Mouse (Mus musculus) liver, embryonic 13.5 days (tissue): ENCODE measurements at regions not wholly inside any gene's neighbourhood (a gene's known extent, or its start where the extent isn't known, plus 50 kb on each side); places are given as distances from the start of the nearest gene placed in this dataset.

Experiments used
- ATAC-seq: fragments of 200-750 bp; cut with Nextera tagmentation; 2 replicates; pipeline ENCODE4 v1.8.0; 2017; ENCODE audit warnings: low read depth, mild to moderate bottlenecking, moderate number of reproducible peaks, moderate library complexity
- DNase-seq: peaks from one replicate; pipeline ENCODE4 v3.0.0; 2022
- H3K27ac ChIP-seq: fragments of 300-500 bp; sonication (generic); 2 replicates; pipeline ENCODE4 v1.5.1; 2015; ENCODE audit warnings: moderate library complexity, mild to moderate bottlenecking, inconsistent platforms
- H3K27me3 ChIP-seq: fragments of 300-500 bp; sonication (generic); 2 replicates; pipeline ENCODE4 v1.6.1; 2015; ENCODE audit warnings: mild to moderate bottlenecking, inconsistent platforms
- H3K36me3 ChIP-seq: fragments of 300-500 bp; sonication (generic); 2 replicates; pipeline ENCODE4 v1.6.1; 2015; ENCODE audit warnings: mild to moderate bottlenecking, inconsistent platforms
- H3K4me1 ChIP-seq: fragments of 300-500 bp; sonication (generic); replicated peaks from 2 replicates; pipeline ENCODE4 v1.6.1; 2015; ENCODE audit warnings: inconsistent platforms
- H3K4me2 ChIP-seq: fragments of 300-500 bp; sonication (generic); 2 replicates; pipeline ENCODE4 v1.6.1; 2015; ENCODE audit warnings: inconsistent platforms, mild to moderate bottlenecking, moderate library complexity
- H3K4me3 ChIP-seq: fragments of 300-500 bp; sonication (generic); replicated peaks from 2 replicates; pipeline ENCODE4 v1.5.1; 2015; ENCODE audit warnings: mild to moderate bottlenecking, inconsistent platforms
- H3K9ac ChIP-seq: fragments of 300-500 bp; sonication (generic); 2 replicates; pipeline ENCODE4 v1.6.1; 2015; ENCODE audit warnings: mild to moderate bottlenecking, inconsistent platforms
- H3K9me3 ChIP-seq: fragments of 300-500 bp; sonication (generic); replicated peaks from 2 replicates; pipeline ENCODE4 v1.6.1; 2016; ENCODE audit warnings: inconsistent platforms
- WGBS: fragments of 180-500 bp; shearing (Covaris S2); methylation state at CpG from one replicate; pipeline ENCODE4 v1.1.7; 2015; ENCODE audit not compliant: insufficient replicate concordance; 5-methylcytosine and 5-hydroxymethylcytosine counted together

DNA sequence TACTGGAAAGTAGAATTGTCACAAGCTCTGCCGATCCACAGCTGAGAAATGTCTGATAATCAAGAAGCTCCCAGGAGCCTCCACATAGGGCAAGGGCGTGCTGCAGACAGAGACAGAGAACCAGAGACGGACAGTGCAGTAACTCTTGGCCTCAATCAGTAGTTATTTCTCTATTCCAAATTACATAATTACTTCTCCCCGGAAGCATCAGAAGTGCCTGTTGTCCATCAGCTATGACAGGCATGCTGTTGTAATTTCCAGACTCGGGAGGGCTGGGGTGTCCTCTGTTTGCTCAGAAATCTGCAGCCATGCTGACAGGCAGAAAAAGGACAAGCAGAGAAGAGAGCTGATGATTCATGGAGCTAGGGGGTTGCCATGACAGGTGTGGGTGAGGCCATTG is 56.9 kb upstream of the Ppp1r26 start:
- H3K9ac ChIP-seq: no peak overlapping the region
- 61% methylated on average over 5 of the region's 5 CpGs for WGBS
- no peak overlapping the region for H3K4me2 ChIP-seq
- ATAC-seq (no peak), DNase-seq (no peak)
- no peaks in the 10 kb centered on the region for H3K9me3 ChIP-seq
- H3K27ac ChIP-seq: no peak overlapping the region
- no peak overlapping the region for H3K4me3 ChIP-seq
- no peaks in the 10 kb centered on the region for H3K36me3 ChIP-seq
- no peaks in the 10 kb centered on the region for H3K27me3 ChIP-seq
- no peaks in the 10 kb centered on the region for H3K4me1 ChIP-seq

DNA sequence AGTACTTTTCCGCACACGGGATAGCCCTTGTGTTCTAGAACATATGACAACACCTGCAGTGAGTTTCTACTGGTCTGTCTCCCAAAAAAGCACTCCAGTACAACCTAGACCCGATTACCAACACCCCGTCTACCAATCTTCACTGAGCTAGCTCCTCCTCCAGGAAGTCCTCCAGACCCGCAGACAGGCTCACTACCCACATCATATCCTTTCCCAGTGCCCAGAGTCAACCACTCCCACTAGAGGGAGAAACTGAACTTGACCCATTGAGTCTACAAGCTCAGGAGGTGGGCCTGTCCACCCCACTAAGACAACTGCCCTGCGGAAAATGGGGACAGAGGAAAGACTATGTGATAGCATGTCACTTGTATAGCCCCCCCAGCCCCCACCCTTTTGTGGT is 51.2 kb upstream of the Ppp1r26 start:
- H3K9ac ChIP-seq: no peak overlapping the region
- WGBS: 50% methylated on average over 6 of the region's 6 CpGs
- H3K4me3 ChIP-seq: no peak overlapping the region
- H3K9me3 ChIP-seq: no peaks in the 10 kb centered on the region
- no peak overlapping the region for H3K27ac ChIP-seq
- no peaks in the 10 kb centered on the region for H3K36me3 ChIP-seq
- no peaks in the 10 kb centered on the region for H3K27me3 ChIP-seq
- H3K4me2 ChIP-seq: no peak overlapping the region
- H3K4me1 ChIP-seq: no peaks in the 10 kb centered on the region
- ATAC-seq (no peak), DNase-seq (no peak)
